Mouse (Mus musculus) embryonic facial prominence, embryonic 10.5 days (tissue): ENCODE measurements around the gene Mtap. TPM values are rescaled to one million over a fixed set of nuclear protein-coding genes. Genes with fewer than 3 reads are reported as not detected.

Experiments
- DNase-seq: peaks from one replicate; pipeline ENCODE4 v3.0.0-alpha.2; 2017; ENCODE audit warnings: low spot score
- H3K27ac ChIP-seq: fragments of 300-500 bp; sonication (generic); replicated peaks from 2 replicates; pipeline ENCODE4 v1.5.1; 2016; ENCODE audit warnings: mild to moderate bottlenecking
- H3K27me3 ChIP-seq: fragments of 300-500 bp; sonication (generic); replicated peaks from 2 replicates; pipeline ENCODE4 v1.6.1; 2016; ENCODE audit warnings: low read depth, mild to moderate bottlenecking; ENCODE audit not compliant: poor library complexity, severe bottlenecking
- H3K36me3 ChIP-seq: fragments of 300-500 bp; sonication (generic); replicated peaks from 2 replicates; pipeline ENCODE4 v1.6.1; 2016; ENCODE audit warnings: mild to moderate bottlenecking, moderate library complexity
- H3K4me1 ChIP-seq: fragments of 300-500 bp; sonication (generic); 2 replicates; pipeline ENCODE4 v1.6.1; 2016
- H3K4me3 ChIP-seq: fragments of 300-500 bp; sonication (generic); 2 replicates; pipeline ENCODE4 v1.5.1; 2016; ENCODE audit warnings: mild to moderate bottlenecking, moderate library complexity
- H3K9me3 ChIP-seq: fragments of 300-500 bp; sonication (generic); 2 replicates; pipeline ENCODE4 v1.6.1; 2016; ENCODE audit warnings: mild to moderate bottlenecking
- WGBS: fragments of 180-500 bp; shearing (Covaris S2); methylation state at CpG from one replicate; pipeline ENCODE4 v1.1.7; 2016; 5-methylcytosine and 5-hydroxymethylcytosine counted together
- polyA plus RNA-seq: library from polyadenylated mRNA; unstranded; fragments of >200 nt; fragmentation: Nextera tagmentation; extraction: Ambion mirVana; gene quantifications from 2 replicates; pipeline ENCODE4 v1.2.1, GENCODE M21; 2016

The Mtap gene
- polyA plus RNA-seq, 1 experiment from 2014 or later, result 129 TPM

DNA sequence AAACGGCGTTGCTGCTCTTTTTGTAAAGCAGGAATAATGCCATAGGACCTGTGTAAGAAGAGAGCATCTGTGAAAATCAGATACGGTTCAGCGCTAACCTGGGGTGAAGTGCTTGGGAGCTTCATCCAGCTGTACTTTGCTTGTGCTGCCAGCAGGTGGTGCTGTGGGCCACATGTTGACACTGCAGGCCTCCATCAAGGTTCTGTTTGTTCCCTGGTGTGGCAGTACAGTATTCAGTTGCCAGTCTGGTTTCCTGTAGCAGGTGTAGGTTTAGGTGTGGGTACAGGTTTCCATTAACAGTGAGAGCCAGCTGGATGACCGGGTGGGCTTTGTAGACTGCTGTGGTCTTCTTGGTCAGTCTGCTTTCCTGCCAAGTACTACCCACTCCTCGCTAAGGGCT is 8.5 kb downstream of the Mtap start:
- WGBS, result 44% methylated on average over 6 of the region's 6 CpGs
- no peak overlapping the region for H3K4me3 ChIP-seq
- H3K4me1 ChIP-seq, result peaks cover 14% of the 10 kb centered on the region; the same call in 1 of the 2 replicates
- no peaks in the 10 kb centered on the region for H3K27me3 ChIP-seq
- no peaks in the 10 kb centered on the region for H3K9me3 ChIP-seq
- peak; percentile 77 for DNase-seq
- H3K36me3 ChIP-seq, result peaks cover 66% of the 10 kb centered on the region
- no peak overlapping the region for H3K27ac ChIP-seq

DNA sequence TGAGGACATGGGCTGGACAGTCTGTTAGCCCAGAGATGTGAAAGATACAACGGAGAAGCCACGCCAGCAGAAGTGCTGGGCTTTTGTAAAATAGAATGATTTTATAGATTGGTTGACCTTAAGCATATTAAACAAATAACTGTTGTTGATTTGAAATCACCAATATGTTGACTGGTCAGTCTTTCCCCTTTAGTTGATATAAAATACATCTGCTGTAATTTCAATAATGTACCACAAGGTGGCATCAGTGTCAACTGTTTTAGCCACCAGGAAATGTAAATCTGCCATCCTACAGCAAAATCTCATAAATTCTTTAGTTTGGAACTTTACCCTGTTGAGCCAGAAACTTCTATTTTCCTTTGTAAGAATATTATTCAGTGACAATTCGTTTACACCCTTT is 9.4 kb downstream of the Mtap start:
- Histone ChIP-seq H3K4me3 (no peak overlapping the region), H3K27ac (no peak overlapping the region), H3K4me1 (peaks cover 6% of the 10 kb centered on the region; the same call in 1 of the 2 replicates), H3K36me3 (peaks cover 69% of the 10 kb centered on the region), H3K9me3 (no peaks in the 10 kb centered on the region), H3K27me3 (no peaks in the 10 kb centered on the region)
- 52% methylated on average over 3 of the region's 3 CpGs for WGBS
- no peak for DNase-seq

DNA sequence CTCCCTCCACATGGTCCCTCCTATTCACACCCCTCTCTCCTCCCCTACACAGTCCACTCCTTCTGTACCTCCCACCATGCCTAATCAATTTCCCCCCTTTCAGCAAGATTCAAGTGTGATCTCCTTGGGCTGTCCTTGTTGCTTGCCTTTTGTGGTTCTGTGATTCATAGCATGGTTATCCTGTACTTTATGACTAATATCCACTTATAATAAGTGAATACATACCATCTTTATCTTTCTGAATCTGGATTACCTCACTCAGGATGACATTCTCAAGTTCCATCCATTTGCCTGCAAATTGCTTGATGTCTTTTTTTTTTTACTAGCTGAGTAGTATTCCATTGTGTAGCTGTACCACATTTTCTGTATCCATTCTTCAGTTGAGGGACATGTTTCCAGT is 12.3 kb downstream of the Mtap start:
- DNase-seq, result no peak
- peaks cover 69% of the 10 kb centered on the region for H3K36me3 ChIP-seq

DNA sequence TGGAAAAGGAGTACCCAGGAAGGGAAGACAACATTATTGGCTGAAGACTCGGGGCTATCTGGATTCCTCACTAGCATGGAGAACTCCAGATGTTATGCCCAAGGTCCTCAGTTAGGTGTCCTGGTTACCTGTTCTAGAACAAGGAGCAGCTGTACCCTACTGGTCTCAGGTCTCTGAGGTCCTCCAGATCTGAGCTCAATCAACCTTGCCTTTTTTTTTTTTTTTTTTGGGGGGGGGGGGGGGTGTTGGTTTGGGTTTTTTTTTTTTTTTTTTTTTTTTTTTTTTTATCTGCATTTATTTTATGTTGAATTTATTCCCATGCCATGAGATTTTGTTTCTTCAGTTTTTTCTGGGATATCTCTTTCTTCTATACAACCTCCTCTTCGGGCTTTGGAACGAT is 24.5 kb downstream of the Mtap start:
- H3K27me3 ChIP-seq, result no peaks in the 10 kb centered on the region
- no peaks in the 10 kb centered on the region for H3K9me3 ChIP-seq
- H3K27ac ChIP-seq, result no peak overlapping the region
- no peak for DNase-seq
- H3K4me3 ChIP-seq, result no peak overlapping the region
- H3K4me1 ChIP-seq, result no peaks in the 10 kb centered on the region
- peaks cover 95% of the 10 kb centered on the region for H3K36me3 ChIP-seq
- 90% methylated on average over 3 of the region's 3 CpGs for WGBS

More for the DNA sequence above, 12.3 kb downstream of the Mtap start:
- H3K9me3 ChIP-seq, result no peaks in the 10 kb centered on the region
- H3K4me3 ChIP-seq, result no peak overlapping the region
- no peak overlapping the region for H3K27ac ChIP-seq
- no peaks in the 10 kb centered on the region for H3K27me3 ChIP-seq
- H3K4me1 ChIP-seq, result peaks cover 6% of the 10 kb centered on the region; the same call in 1 of the 2 replicates

DNA sequence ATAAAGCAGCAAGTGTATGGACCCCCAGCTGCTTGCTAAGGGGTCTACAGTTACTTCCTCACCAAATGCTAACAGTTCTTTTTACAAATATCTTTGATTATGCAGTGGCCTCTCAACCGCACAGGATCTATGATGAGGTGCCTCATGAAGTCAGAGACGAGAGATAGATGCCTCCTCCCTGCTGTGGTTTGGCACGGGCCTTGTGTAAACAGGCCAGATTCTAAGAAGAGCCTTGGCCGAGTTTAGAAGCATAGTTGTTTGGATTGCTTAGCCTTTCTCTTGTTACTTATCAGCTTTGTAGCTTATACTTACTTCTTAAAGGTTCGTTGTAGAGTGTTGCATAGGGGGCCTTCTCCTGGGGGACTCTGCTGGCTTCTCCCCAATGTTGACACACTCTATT is 25.6 kb downstream of the Mtap start:
- H3K4me1 ChIP-seq, result no peaks in the 10 kb centered on the region
- 88% methylated on average over 5 of the region's 5 CpGs for WGBS
- H3K9me3 ChIP-seq, result no peaks in the 10 kb centered on the region
- no peak overlapping the region for H3K27ac ChIP-seq
- no peak overlapping the region for H3K4me3 ChIP-seq
- DNase-seq, result no peak
- H3K36me3 ChIP-seq, result peaks cover 95% of the 10 kb centered on the region
- H3K27me3 ChIP-seq, result no peaks in the 10 kb centered on the region

DNA sequence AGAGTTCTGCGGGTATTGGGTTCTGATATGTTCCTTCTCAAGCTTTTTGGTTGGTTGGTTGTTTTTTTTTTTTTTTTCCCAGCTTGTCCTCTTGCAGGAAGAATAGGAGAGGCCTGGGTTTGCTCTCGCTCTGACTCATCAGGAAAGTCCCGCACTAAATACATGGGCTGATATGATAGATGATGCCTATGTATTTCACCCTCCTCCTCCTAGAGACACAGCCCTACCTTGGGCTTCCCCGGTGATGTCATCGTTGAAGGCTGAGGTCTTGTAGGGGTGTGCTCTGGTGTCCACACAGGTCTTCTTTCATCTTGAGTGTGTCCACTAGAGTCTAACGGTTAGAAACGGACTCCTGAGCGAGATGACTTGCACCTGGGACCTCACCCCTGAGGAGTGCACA is 26.7 kb downstream of the Mtap start:
- Histone ChIP-seq H3K27ac (no peak overlapping the region), H3K4me1 (no peaks in the 10 kb centered on the region), H3K27me3 (no peaks in the 10 kb centered on the region), H3K9me3 (no peaks in the 10 kb centered on the region), H3K4me3 (no peak overlapping the region), H3K36me3 (peaks cover 95% of the 10 kb centered on the region)
- DNase-seq, result no peak
- WGBS, result 95% methylated on average over 8 of the region's 8 CpGs

DNA sequence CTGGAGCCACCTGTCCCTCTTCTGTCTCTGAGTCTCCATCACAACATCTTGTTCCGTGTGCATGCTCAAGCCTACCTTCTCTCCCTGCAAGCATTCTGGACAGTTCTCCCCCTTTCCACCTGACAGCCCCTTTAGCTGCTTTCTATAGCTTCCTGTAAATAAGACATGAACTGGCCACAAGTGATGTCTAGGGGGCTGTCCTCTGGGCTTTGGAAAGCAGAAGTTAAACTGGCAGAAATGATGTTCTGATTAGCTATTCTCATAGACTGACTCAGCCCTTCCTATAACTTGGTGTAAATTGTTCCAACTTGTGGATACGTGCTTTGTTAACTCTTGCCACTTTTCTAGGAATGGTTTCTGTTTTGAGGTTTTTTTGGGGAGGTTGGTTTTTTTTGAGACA is 27.8 kb downstream of the Mtap start:
- 91% methylated on average over 2 of the region's 2 CpGs for WGBS
- no peak overlapping the region for H3K4me3 ChIP-seq
- no peaks in the 10 kb centered on the region for H3K4me1 ChIP-seq
- no peaks in the 10 kb centered on the region for H3K9me3 ChIP-seq
- no peak overlapping the region for H3K27ac ChIP-seq
- DNase-seq, result no peak
- H3K27me3 ChIP-seq, result no peaks in the 10 kb centered on the region
- H3K36me3 ChIP-seq, result peaks cover 98% of the 10 kb centered on the region

DNA sequence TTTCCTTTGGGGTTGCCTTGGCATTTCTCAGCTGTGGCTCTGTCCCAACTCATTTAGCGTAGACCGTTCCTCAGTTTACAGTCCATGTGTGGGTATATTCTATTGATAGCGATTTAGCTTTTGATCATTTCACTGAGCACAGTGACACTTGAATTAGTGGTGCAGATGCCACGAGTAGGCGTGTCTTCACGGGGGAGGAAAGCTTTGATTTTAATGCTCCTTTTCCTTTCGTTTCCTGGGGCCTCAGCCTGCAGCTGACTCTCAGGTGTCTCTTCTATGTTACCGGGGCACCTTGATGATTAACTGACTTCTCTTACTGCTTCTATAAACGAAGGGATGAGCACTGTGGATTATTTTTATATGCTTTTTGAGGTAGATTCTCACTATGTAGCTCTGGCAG is 32.0 kb downstream of the Mtap start:
- no peak overlapping the region for H3K4me3 ChIP-seq
- no peak for DNase-seq
- peaks cover 100% of the 10 kb centered on the region for H3K36me3 ChIP-seq
- H3K4me1 ChIP-seq, result no peaks in the 10 kb centered on the region
- WGBS, result 93% methylated on average over 9 of the region's 9 CpGs
- H3K9me3 ChIP-seq, result no peaks in the 10 kb centered on the region
- H3K27ac ChIP-seq, result no peak overlapping the region
- H3K27me3 ChIP-seq, result no peaks in the 10 kb centered on the region

DNA sequence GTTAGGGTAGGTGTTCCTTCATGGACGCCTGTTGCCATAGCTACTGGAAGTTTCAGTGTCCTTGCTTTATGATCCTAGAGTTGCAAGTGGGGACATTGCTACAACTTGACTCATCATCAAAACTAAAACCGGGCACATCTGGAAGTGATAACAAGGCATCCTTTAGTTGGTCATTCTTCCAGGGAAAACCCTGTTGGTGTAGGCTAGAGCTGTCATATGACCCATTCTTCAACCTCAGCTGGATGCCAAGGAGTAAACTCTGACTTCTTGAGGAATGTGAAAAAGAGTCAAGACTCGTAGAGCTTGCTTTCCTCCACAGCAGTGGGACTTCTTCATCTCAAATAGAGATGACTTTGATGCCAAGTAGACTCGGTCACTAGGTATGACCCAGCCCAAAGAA is 32.8 kb downstream of the Mtap start:
- H3K9me3 ChIP-seq, result no peaks in the 10 kb centered on the region
- no peak for DNase-seq
- no peak overlapping the region for H3K4me3 ChIP-seq
- H3K4me1 ChIP-seq, result no peaks in the 10 kb centered on the region
- H3K27ac ChIP-seq, result no peak overlapping the region
- peaks cover 100% of the 10 kb centered on the region for H3K36me3 ChIP-seq
- no peaks in the 10 kb centered on the region for H3K27me3 ChIP-seq
- WGBS, result 83% methylated on average over 4 of the region's 4 CpGs

DNA sequence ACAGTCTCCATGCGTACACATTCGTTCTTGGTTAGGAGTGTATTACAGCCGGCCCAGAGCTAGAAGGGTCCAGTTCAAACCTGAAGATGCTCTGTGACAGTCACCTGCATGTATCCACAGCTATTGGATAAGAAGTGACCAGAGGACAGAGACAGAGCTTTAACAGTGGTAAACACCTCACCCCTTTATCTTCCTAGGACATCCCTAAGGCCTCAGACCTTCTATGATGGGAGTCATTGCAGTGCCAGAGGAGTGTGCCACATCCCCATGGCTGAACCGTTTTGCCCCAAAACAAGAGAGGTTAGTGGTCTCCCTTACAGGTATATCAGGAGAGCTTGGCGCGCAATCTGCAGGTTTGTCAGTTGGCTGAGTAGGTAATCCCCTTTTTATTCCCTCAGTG is 34.0 kb downstream of the Mtap start:
- Histone ChIP-seq H3K9me3 (no peaks in the 10 kb centered on the region), H3K27ac (no peak overlapping the region), H3K4me1 (no peaks in the 10 kb centered on the region), H3K27me3 (no peaks in the 10 kb centered on the region), H3K4me3 (no peak overlapping the region), H3K36me3 (peaks cover 99% of the 10 kb centered on the region)
- WGBS, result 95% methylated on average over 6 of the region's 6 CpGs
- DNase-seq, result no peak

DNA sequence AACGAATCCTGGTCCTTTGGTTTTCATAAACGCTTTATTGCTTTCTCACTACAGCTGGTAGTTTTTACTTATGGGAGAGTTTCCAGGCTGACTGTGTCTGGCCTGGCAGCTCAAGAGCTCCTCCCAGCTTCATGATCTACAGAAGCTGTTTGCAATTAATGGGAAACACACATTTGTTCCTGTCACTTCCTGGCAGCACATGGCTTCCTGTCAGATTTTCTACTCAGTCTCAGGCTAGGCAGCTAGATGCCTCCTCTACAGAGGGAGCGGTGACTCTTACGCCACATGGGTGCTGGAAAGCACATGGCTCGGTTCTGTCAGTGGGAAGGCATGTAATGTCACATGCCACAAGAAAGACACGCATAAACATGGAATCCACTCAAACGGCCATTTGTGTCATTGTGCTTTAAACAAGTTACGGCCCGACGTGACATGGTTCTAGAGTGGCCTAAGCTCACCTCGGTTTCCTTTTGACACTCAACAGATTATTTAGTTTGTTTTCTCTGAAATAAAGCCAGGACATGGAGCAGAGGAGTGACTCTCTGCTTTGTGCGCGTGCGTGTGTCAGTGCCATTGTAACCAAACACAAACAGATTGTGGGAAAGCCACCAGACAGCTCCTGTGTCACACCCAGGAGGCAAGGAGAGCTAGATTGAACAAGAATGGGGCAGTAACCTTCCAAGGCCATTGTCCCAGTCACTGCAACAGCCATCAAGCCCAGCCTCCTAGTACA is 36.1 kb downstream of the Mtap start:
- H3K27me3 ChIP-seq, result no peaks in the 10 kb centered on the region
- H3K4me1 ChIP-seq, result no peaks in the 10 kb centered on the region
- no peak for DNase-seq
- peaks cover 99% of the 10 kb centered on the region for H3K36me3 ChIP-seq
- no peak overlapping the region for H3K27ac ChIP-seq
- H3K9me3 ChIP-seq, result no peaks in the 10 kb centered on the region
- 95% methylated on average over 14 of the region's 14 CpGs for WGBS
- no peak overlapping the region for H3K4me3 ChIP-seq

DNA sequence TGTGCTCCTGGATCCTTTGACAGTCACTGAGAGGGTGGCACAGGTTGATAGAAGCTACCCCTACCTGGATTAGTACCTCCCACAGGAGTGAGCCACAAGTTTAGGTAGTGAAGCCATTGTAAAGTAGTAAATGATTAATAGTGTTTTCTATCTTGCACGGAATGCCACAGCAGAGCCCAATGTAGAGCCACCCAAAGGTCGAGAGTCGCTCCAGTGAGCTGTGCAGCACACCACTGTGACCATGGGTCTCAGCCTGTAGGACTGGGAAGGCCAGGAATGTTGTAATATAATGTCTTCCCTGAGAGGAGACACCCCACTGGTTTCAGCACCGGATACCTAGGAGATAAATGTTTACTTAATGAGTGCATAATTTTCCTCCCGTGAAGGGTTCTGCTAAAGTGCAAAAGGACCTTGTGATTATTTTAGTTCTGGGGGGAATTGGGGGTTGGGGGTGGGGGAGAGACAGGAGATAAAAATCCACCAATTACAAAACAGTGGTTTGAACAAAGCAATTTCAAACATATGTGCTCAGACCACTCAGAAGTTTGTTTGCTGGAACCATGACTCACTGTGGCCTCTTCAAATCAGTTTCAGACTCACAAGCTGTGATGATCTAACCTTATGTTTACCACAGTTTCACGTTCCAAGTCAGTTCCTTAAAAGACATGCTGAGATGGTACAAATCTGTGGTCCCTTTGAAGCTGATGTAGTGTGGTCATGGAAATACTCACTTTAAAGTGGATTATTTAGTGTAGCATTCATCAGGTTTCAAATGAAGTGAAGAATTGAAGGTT is 40.8 kb downstream of the Mtap start:
- 88% methylated on average over 6 of the region's 6 CpGs for WGBS
- Histone ChIP-seq H3K36me3 (peaks cover 97% of the 10 kb centered on the region), H3K9me3 (no peaks in the 10 kb centered on the region), H3K4me1 (no peaks in the 10 kb centered on the region), H3K27me3 (no peaks in the 10 kb centered on the region), H3K27ac (no peak overlapping the region), H3K4me3 (no peak overlapping the region)
- DNase-seq, result no peak

DNA sequence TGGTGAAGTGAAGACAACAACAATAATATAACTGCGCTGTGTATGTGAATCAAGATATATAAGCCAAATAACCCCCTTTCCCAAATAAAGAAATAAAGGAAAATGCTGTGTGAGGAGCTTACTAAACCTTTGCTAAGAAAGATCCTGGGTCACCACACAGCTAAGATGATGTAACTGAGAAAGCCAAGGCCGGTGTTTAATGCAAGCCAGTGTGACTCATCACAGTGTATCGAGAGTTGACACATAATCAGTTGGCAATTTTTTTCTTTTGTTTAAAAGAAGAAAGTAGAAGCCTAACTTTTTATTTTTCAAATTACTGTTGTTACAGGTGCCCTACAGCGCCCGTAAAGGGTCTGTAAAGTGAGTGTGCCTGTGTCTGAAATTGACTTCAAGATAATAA is 43.2 kb downstream of the Mtap start:
- 93% methylated on average over 5 of the region's 5 CpGs for WGBS
- DNase-seq, result no peak
- H3K36me3 ChIP-seq, result peaks cover 75% of the 10 kb centered on the region
- H3K9me3 ChIP-seq, result no peaks in the 10 kb centered on the region
- H3K27ac ChIP-seq, result no peak overlapping the region
- H3K4me3 ChIP-seq, result no peak overlapping the region
- no peaks in the 10 kb centered on the region for H3K27me3 ChIP-seq
- H3K4me1 ChIP-seq, result no peaks in the 10 kb centered on the region
